Mouse (Mus musculus): Measurements from ENCODE around the gene Gm38655.

The Gm38655 gene

DNA sequence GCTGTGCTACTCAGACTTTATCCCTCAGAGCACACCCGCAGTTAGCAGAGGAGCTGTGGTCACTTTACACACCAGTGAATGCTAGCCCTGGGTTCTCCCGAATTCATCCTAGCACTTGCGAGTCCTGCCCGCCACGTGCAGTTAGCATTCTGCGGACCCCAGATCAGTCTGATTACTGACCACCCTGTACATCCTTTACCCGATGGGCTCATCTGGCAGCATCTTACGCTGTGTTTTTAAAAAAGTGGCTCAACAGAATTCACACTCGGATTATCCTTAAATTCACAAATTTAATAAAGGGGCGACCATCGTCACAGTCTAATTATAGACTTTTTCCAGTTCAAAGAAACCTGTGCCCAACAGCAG, 12.5 kb upstream of the Gm38655 start:
- TF ChIP-seq GATA4 (IDR thresholded peaks at IDR 0.05; ENCODE audit: insufficient replicate concordance, low read length) = no peak

DNA sequence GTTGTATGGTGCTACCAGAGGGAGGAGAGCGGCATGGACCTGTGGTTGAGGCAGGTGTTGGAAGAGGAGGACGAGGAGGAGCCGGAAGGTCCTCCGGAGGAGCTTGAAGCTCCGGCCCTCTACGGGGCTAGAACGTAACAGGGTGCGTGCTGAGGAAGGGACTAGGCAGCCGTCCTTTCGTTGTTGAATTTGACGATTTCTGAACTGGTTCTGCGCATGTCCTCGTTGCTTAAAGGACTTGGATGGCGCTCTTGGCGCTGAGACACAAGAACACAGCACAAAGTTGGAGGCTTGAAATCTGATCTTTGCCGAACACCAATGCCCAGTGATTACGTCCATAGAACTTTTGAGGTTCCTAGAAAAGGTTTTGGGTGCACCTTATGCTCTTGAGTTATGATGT, 9.7 kb upstream of the Gm38655 start:
- TF ChIP-seq GATA4 (IDR thresholded peaks at IDR 0.05; ENCODE audit: insufficient replicate concordance, low read length) = no peak

DNA sequence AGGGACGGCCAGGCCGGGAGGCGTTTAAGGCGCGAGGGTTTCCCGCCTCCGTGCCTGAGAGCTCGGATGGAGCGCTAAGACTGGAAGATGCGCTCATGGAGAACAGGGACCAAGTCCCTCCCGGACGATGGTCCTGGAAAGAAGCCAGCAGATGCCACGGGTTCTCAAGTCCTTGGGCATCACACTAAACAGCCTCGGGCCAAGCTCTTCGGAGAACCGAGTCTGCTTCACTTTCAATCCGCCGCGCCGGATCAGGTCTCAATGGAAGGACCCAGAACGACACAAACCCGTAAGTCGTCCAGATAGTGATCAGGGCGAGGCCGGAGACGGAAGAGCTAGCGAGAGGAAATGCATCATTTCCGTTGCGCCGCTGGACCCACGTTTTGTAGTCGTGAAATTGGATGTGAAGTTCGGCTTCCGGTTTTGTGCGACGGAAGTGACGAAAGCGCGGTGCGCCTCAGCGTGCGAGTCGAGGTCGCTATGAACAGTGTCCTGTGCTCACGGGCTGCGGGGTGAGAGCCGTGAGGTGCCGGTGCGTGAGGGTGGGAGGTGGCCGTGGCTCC, 8.9 kb upstream of the Gm38655 start, which contains the start of gene BC003965:
Gene BC003965 (plus strand): TSS at position 426 of the 563 bp plus-strand sequence.
- peak; percentile 100 for TF ChIP-seq GATA4 (IDR thresholded peaks at IDR 0.05; ENCODE audit: insufficient replicate concordance, low read length)

DNA sequence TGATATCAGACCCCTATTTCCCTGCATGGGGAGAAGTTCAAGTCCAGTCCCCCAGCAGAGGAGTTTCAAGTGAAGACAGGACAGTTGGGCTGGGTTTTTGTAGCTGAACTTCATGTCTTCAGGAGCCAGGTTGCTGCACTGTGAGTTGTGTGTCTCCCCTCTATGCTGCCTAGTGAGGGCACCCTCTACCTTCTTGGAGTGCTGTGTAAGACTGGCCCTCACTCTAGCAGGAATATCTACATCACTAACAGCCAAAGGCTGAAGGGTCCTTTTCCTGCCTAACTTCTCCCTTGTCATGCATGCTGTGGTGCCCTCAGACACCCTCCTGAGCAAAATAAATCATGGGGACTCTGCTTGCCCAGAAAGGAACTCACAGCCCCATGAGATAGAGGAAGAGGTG, 8.0 kb upstream of the Gm38655 start:
- no peak for TF ChIP-seq GATA4 (IDR thresholded peaks at IDR 0.05; ENCODE audit: insufficient replicate concordance, low read length)

DNA sequence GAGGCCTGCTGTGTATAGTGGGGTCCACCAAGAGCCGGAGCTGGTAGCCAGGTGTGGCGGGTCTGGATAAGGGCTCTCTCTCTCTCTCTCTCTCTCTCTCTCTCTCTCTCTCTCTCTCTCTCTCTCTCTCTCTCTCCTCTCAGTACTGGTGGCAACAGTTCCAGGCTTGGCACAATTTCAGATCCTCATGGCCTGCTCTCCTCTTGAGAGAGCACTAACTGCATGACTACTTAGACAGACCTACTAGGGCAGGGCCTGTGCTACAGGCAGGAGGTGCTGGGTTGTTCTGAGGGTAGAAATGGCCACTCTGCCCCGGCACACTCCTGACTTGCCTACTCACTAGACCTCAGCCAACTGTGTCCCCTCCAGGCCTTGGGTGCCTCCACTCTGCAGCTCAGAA, 2.7 kb downstream of the Gm38655 start:
- TF ChIP-seq GATA4 (IDR thresholded peaks at IDR 0.05; ENCODE audit: insufficient replicate concordance, low read length) = no peak

DNA sequence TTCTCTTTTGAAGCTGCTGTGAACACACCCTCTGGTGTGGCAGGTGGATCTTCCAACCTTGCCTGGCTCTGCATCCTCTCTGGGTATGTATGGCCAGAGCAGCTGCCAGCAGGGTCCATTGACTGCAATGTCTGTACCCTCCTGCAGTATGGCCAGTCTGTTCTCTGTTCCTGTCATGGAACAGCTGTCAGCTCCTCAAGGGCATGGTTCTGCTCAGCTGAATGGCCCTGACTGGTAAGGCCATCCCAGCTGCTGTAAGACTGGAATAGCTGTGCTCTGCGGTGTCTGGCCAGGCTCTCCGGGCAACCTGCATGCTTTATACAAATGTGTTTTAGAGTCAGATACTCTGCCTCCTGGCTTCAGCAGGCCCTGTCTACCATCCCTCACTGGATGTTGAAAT, 5.6 kb downstream of the Gm38655 start:
- TF ChIP-seq GATA4 (IDR thresholded peaks at IDR 0.05; ENCODE audit: insufficient replicate concordance, low read length) = no peak

DNA sequence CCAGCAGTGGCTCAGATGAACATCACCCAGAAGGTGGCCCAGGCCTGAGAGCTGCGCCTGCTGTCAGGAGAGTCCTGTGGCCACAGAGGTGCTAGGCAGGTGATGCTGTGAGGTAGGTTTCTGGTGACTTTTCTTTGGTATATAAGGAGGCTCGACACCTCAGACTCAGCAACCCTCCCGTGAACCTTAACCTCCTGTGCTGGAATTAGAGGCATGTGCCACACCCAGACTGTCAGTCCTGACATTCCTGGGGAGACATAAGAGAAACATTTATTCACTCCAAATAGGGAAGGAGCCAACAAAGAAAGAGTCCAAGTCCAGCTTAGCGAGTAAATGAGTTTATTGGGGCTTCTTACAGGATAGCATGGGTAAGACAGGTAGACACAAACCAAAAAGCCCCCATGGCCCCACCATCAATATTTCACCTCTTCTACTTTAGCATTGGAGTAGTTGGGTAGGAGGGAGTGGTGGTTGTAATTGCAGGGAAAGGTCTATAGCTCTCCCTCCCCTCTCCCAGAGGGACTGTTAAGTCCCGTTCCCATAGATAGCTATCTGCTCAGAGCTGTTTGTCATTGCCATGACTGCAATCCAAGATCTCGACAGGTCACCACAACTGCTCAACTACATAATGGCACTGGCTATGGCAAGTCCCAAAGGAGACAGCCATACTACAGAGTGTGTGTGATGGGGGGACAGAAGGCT, 9.2 kb downstream of the Gm38655 start:
- TF ChIP-seq GATA4 (IDR thresholded peaks at IDR 0.05; ENCODE audit: insufficient replicate concordance, low read length) = no peak

DNA sequence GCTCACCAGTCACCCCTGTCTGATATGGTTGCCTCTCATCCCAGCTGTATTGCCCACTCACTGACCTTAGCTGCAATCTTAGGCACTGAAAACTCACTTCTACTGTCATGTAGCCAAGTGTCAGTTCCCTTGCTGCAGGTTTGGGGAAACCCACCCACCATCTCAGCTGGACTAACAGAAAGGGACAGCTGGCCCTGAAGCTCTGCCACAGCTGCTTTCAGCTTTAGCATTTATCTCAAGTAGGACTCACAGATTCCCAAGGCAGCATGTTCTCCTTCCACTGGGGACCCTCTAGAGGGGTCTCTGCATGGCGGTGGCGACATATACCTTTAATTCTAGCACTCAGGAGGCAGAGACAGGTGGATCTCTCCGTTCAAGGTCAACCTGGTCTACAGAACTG, 10.5 kb downstream of the Gm38655 start:
- no peak for TF ChIP-seq GATA4 (IDR thresholded peaks at IDR 0.05; ENCODE audit: insufficient replicate concordance, low read length)

DNA sequence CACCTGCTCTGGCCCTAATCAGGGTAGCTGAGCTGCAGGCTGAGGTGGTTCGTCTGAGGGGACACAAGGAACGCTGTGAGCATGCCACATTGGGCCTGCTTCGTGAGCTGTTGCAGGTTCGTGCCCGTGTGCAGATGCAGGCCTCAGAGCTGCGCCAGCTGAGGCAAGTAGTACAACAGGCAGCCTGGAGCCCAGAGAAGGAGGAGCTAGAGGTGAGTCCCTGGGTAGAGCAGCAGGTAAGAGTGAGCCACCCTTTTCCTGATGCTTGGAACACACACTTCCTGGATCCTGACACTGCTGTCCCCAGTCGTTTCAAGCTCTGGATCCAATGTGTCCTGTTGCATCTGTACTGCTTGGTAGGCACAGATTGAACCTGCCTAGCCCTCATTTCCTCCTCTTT, 11.9 kb downstream of the Gm38655 start:
- no peak for TF ChIP-seq GATA4 (IDR thresholded peaks at IDR 0.05; ENCODE audit: insufficient replicate concordance, low read length)

DNA sequence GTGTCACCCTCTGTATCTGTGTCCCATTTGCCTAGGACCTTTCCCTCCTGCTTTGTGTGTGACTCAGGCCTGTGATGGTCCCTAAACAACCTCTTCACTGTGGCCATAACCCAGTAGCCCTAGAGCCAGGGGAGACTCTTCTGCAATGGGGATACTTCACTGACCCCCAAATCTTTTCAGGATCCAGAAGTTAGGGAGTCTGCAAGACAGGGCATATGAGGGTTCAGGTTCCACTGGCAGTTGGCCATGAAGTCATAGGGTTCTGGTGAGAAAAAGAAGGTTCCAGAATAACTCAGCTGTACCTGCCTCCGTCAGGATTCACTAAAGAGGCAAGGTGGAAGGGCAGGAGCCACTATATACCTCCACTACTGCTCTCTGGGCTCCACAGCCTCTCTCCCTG, 13.1 kb downstream of the Gm38655 start, which contains the start of gene Ccdc154:
Gene Ccdc154 (plus strand): TSS at position 301 of the 400 bp plus-strand sequence.
- TF ChIP-seq GATA4 (IDR thresholded peaks at IDR 0.05; ENCODE audit: insufficient replicate concordance, low read length) = no peak

DNA sequence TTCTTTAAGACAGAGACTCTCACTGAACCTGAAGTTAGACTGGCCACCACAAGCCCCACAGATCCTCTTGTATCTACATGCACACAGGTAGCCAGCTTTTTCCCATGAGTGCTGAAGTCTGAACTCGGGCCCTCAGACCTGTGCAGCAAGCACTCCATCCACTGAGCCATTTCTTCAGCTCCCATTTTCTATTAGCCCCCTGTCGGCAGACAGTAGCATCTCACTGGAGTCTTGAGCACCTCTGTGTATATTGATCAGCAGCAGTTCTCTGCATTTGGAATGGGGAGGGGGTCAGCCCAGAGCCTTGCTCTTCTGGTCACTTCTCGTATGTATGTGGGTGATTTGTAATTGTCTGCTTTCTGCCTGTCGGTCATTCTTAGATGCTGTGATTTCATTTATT, 35.3 kb downstream of the Gm38655 start:
- no peak for TF ChIP-seq GATA4 (IDR thresholded peaks at IDR 0.05; ENCODE audit: insufficient replicate concordance, low read length)

DNA sequence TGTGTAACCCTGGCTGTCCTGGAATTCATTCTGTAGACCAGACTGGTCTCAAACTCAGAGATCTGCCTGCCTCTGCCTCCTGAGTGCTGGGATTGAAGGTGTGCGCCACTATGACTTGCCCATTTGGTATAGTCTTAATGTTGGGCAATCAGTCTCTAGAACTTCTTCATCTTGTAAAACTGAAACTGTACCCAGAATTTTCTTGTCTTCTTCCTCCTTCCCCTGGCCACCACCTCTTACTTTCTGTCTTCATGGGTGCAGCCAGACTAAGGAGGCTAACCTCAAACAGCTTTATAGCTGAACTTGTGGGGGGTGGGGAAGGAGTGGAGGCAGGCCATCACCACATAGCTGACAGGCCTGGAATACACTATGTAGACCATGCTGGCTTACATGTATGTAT, 36.5 kb downstream of the Gm38655 start:
- no peak for TF ChIP-seq GATA4 (IDR thresholded peaks at IDR 0.05; ENCODE audit: insufficient replicate concordance, low read length)

DNA sequence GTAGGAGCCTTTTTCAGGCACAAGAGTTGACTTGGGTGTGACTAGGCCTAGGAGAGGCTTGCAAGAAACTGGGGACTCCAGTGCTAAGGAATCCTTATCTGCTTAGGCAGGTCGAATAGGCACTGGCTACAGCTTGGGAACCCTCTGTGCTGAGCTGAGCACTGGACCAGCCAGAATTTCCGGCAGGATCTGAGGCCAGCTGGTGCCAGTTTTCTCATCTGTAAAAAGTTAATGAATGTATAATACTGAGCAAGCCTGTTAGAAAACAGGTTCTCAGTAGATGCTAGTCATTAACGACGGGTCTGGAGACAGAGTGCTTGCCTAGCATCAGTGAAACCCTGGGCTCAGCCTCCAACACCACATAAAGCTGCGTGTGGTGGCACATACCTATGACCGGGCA, 39.6 kb downstream of the Gm38655 start:
- TF ChIP-seq GATA4 (IDR thresholded peaks at IDR 0.05; ENCODE audit: insufficient replicate concordance, low read length) = no peak

DNA sequence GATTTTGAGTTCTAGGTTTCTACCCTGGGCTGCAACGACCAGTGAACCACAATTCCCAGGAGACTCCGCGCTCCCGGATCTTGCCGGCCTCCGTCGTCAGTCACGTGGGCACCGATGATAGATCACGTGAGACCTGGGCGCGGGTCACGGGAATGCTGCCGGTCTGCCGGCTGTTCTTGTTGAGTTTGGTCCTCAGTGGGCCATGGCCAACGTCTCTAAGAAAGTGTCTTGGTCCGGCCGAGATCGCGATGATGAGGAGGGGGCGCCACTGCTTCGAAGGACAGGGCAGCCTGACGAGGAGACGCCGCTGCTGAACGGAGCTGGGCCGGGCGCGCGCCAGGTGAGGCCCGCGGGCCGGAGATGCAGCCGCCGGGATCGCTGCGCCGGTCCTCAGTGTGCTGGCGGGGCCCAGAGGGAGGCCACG, 42.0 kb downstream of the Gm38655 start, which contains the start of gene Clcn7:
Gene Clcn7 (plus strand): TSS at position 117 of the 424 bp plus-strand sequence.
- no peak; the same call in 1 of the 2 replicates for TF ChIP-seq GATA4 (IDR thresholded peaks at IDR 0.05; ENCODE audit: insufficient replicate concordance, low read length)

DNA sequence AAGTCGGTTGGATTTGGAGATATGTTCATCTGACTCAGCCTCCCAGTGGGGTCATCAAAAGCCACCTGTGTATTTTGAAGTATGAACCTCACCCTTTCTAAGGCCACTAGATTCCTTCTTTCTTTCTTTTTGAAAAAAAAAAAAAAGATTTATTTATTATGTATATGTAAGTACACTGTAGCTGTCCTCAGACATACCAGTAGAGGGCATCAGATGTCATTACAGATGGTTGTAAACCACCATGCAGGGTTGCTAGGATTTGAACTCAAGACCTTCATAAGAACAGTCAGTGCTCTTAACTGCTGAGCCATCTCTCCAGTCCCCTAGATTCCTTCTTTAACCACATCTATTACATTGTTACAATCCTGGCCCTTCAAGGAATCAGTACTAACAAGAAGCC, 45.2 kb downstream of the Gm38655 start:
- no peak for TF ChIP-seq GATA4 (IDR thresholded peaks at IDR 0.05; ENCODE audit: insufficient replicate concordance, low read length)

DNA sequence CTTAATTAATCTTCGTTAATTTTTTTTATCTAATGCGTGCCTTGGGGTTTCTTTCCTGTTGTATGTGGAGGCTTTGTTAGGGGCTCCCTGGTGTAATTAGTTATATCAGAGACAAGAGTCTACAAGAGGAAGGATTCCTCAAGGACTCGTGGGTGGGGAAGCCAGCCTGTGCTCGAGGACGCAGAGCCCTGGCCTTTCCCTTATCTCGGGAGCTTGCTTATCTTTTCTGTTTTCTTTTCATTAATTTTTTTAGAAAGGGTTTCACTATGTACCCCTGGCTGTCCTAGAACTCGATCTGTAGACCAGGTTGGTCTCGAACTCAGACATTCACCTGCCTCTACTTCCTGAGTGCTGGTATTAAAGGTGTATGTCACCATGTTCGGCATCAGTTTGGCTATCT, 47.6 kb downstream of the Gm38655 start:
- TF ChIP-seq GATA4 (IDR thresholded peaks at IDR 0.05; ENCODE audit: insufficient replicate concordance, low read length) = no peak

DNA sequence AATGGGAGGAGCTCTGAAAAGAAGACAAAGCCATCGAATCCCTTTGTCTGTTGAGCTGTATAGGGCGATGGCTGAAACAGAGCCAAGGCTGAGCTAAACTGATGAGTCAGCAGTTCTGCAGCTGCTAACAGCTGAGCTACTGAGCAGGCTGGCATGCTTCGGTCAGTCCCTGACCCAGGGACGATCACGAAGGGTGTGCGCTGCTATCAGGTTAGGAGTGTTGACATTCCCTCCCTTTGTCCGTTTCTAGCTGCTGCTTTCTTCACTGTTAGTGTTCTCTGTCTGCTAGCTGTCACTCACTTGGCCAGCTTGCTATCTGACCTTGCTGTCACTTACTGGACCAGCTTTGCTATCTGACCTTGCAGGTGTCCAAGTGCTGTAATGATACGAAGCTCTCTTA, 48.2 kb downstream of the Gm38655 start:
- no peak for TF ChIP-seq GATA4 (IDR thresholded peaks at IDR 0.05; ENCODE audit: insufficient replicate concordance, low read length)

Measured in liver, adult (tissue).